Mouse (Mus musculus) MEL (cell line): ENCODE measurements at regions not wholly inside any gene's neighbourhood (a gene's known extent, or its start where the extent isn't known, plus 50 kb on each side); places are given as distances from the start of the nearest gene placed in this dataset.

Source experiments
- DNase-seq: peaks from one replicate; pipeline ENCODE4 v3.0.0; 2011; ENCODE audit warnings: low read depth, low spot score
- H3K27ac ChIP-seq: 2 replicates; pipeline ENCODE4 v1.5.1; 2012; ENCODE audit warnings: low read depth, mild to moderate bottlenecking, control low read depth, low read length, moderate library complexity; ENCODE audit not compliant: control insufficient read depth
- H3K27me3 ChIP-seq, 2 experiments: fragments of 150-350 bp in 1 of 2; sonication (generic) in 1 of 2; 2 replicates each; pipeline ENCODE4 v1.6.1; 2012; ENCODE audit warnings: low read length in 2 of 2, mild to moderate bottlenecking in 2 of 2, improper control_type of control experiment in 1 of 2, moderate library complexity in 1 of 2; ENCODE audit not compliant: insufficient read depth in 2 of 2, control insufficient read depth in 1 of 2
- H3K36me3 ChIP-seq, 2 experiments: 2 replicates each; pipeline ENCODE4 v1.6.1; 2012 to 2014; ENCODE audit warnings: low read length in 2 of 2, improper control_type of control experiment in 1 of 2, inconsistent platforms in 1 of 2, mild to moderate bottlenecking in 1 of 2; ENCODE audit not compliant: insufficient read depth in 2 of 2, control insufficient read depth in 1 of 2
- H3K4me1 ChIP-seq, 2 experiments: fragments of 150-350 bp in 1 of 2; sonication (generic) in 1 of 2; 2 replicates each; pipeline ENCODE4 v1.6.1; 2012; ENCODE audit warnings: low read length in 2 of 2, improper control_type of control experiment in 1 of 2, mild to moderate bottlenecking in 1 of 2; ENCODE audit not compliant: insufficient read depth in 2 of 2, control insufficient read depth in 1 of 2
- H3K4me3 ChIP-seq, 2 experiments: fragments of 150-350 bp in 1 of 2; sonication (generic) in 1 of 2; 2 replicates each; pipeline ENCODE4 v1.5.1; 2012; ENCODE audit warnings: low read depth in 2 of 2, low read length in 2 of 2, mild to moderate bottlenecking in 2 of 2, moderate library complexity in 2 of 2, control low read depth in 1 of 2, improper control_type of control experiment in 1 of 2; ENCODE audit not compliant: control insufficient read depth in 1 of 2, insufficient read depth in 1 of 2
- H3K79me2 ChIP-seq: 2 replicates; pipeline ENCODE4 v1.6.1; 2012; ENCODE audit warnings: mild to moderate bottlenecking, low read length, moderate library complexity; ENCODE audit not compliant: control insufficient read depth, poor library complexity, insufficient read depth
- H3K9ac ChIP-seq: 2 replicates; pipeline ENCODE4 v1.6.1; 2012; ENCODE audit warnings: low read depth, mild to moderate bottlenecking, control low read depth, low read length, moderate library complexity; ENCODE audit not compliant: control insufficient read depth, poor library complexity, severe bottlenecking
- H3K9me3 ChIP-seq: fragments of 150-350 bp; sonication (generic); replicated peaks from 2 replicates; pipeline ENCODE4 v1.6.1; 2012; ENCODE audit warnings: mild to moderate bottlenecking, low read length, improper control_type of control experiment, moderate library complexity; ENCODE audit not compliant: insufficient read depth
- BHLHE40 ChIP-seq: IDR thresholded peaks from 2 replicates; pipeline ENCODE4 v1.6.1; 2012; ENCODE audit warnings: low read depth, mild to moderate bottlenecking, inconsistent platforms, low read length, improper control_type of control experiment, borderline replicate concordance
- CHD1 ChIP-seq: IDR thresholded peaks from 2 replicates; pipeline ENCODE4 v1.6.1; 2012; ENCODE audit warnings: low read depth, mild to moderate bottlenecking, inconsistent platforms, low read length, improper control_type of control experiment
- CTCF ChIP-seq, 3 experiments: IDR thresholded peaks in 2 of 3; conservative IDR thresholded peaks in 1 of 3; 2 replicates each; pipeline ENCODE4 v1.5.1; 2011 to 2012; ENCODE audit warnings: low read length in 3 of 3, low read depth in 2 of 3, mild to moderate bottlenecking in 2 of 3, improper control_type of control experiment in 1 of 3, inconsistent platforms in 1 of 3, mixed read lengths in 1 of 3, moderate library complexity in 1 of 3; ENCODE audit not compliant: control insufficient read depth in 1 of 3, insufficient read depth in 1 of 3, poor library complexity in 1 of 3, severe bottlenecking in 1 of 3
- E2F4 ChIP-seq: IDR thresholded peaks from 2 replicates; pipeline ENCODE4 v1.6.1; 2011; ENCODE audit warnings: low read depth, low read length, improper control_type of control experiment, borderline replicate concordance
- ELF1 ChIP-seq: IDR thresholded peaks from 2 replicates; pipeline ENCODE4 v1.6.1; 2014; ENCODE audit warnings: low read depth, mild to moderate bottlenecking, inconsistent platforms, low read length, improper control_type of control experiment, moderate library complexity
- ETS1 ChIP-seq: IDR thresholded peaks from 2 replicates; pipeline ENCODE4 v1.6.1; 2012; ENCODE audit warnings: low read depth, mild to moderate bottlenecking, inconsistent platforms, low read length, improper control_type of control experiment, moderate library complexity
- MAX ChIP-seq: IDR thresholded peaks from 2 replicates; pipeline ENCODE4 v1.6.1; 2011; ENCODE audit warnings: low read length, improper control_type of control experiment
- MEF2A ChIP-seq: IDR thresholded peaks from 2 replicates; pipeline ENCODE4 v1.6.1; 2014; ENCODE audit warnings: low read depth, mild to moderate bottlenecking, inconsistent platforms, low read length, improper control_type of control experiment; ENCODE audit not compliant: poor library complexity, insufficient replicate concordance, severe bottlenecking; ENCODE audit errors: extremely low read depth
- MYB ChIP-seq: IDR thresholded peaks from 2 replicates; pipeline ENCODE4 v1.6.1; 2011; ENCODE audit warnings: mild to moderate bottlenecking, low read depth, low read length, improper control_type of control experiment
- MYC ChIP-seq: IDR thresholded peaks from 2 replicates; pipeline ENCODE4 v1.6.1; 2011; ENCODE audit warnings: low read depth, mild to moderate bottlenecking, low read length, improper control_type of control experiment, moderate library complexity
- NELFE ChIP-seq: IDR thresholded peaks from 2 replicates; pipeline ENCODE4 v1.6.1; 2011; ENCODE audit warnings: low read depth, low read length, improper control_type of control experiment
- NRF1 ChIP-seq: IDR thresholded peaks from 2 replicates; pipeline ENCODE4 v1.6.1; 2014; ENCODE audit warnings: low read depth, mild to moderate bottlenecking, inconsistent platforms, low read length, improper control_type of control experiment, moderate library complexity; ENCODE audit not compliant: poor library complexity, insufficient read depth, severe bottlenecking
- POLR2AphosphoS2 ChIP-seq: IDR thresholded peaks from 2 replicates; pipeline ENCODE4 v1.6.1; 2011; ENCODE audit warnings: low read length, improper control_type of control experiment
- POLR2AphosphoS5 ChIP-seq: IDR thresholded peaks from 2 replicates; pipeline ENCODE4 v1.6.1; 2012; ENCODE audit warnings: low read depth, borderline replicate concordance, mild to moderate bottlenecking, inconsistent platforms, low read length, moderate library complexity, mixed read lengths
- SIN3A ChIP-seq: IDR thresholded peaks from 2 replicates; pipeline ENCODE4 v1.6.1; 2012; ENCODE audit warnings: low read length, improper control_type of control experiment, inconsistent platforms
- TAL1 ChIP-seq: IDR thresholded peaks from 2 replicates; pipeline ENCODE4 v1.6.1; 2012; ENCODE audit warnings: mild to moderate bottlenecking, inconsistent platforms, low read length, moderate library complexity, mixed read lengths
- TBP ChIP-seq: IDR thresholded peaks from 2 replicates; pipeline ENCODE4 v1.8.0; 2011; ENCODE audit warnings: low read depth, low read length, improper control_type of control experiment
- USF1 ChIP-seq: IDR thresholded peaks from 2 replicates; pipeline ENCODE4 v1.6.1; 2014; ENCODE audit warnings: low read depth, mild to moderate bottlenecking, inconsistent platforms, low read length, improper control_type of control experiment, moderate library complexity
- USF2 ChIP-seq, 2 experiments: IDR thresholded peaks; 2 replicates each; pipeline ENCODE4 v1.6.1; 2011 to 2012; ENCODE audit warnings: improper control_type of control experiment in 2 of 2, low read length in 2 of 2, borderline replicate concordance in 1 of 2, inconsistent platforms in 1 of 2, low read depth in 1 of 2, mild to moderate bottlenecking in 1 of 2; ENCODE audit not compliant: insufficient read depth in 1 of 2
- ZNF384 ChIP-seq: IDR thresholded peaks from 2 replicates; pipeline ENCODE4 v1.6.1; 2012; ENCODE audit warnings: low read depth, mild to moderate bottlenecking, inconsistent platforms, low read length, improper control_type of control experiment

GRCm38 (mm10) chr5:133731871-133732270 lies 367.6 kb upstream of the Castor2 start:
- H3K27ac ChIP-seq = no peak overlapping the region
- H3K79me2 ChIP-seq = no peaks in the 10 kb centered on the region
- H3K9ac ChIP-seq = no peak overlapping the region
- no peak for DNase-seq
- H3K36me3 ChIP-seq = no peaks in the 10 kb centered on the region
- H3K27me3 ChIP-seq = no peaks in the 10 kb centered on the region
- no peaks in the 10 kb centered on the region for H3K4me1 ChIP-seq
- H3K9me3 ChIP-seq = no peaks in the 10 kb centered on the region
- no peak overlapping the region for H3K4me3 ChIP-seq
- TF ChIP-seq USF1 (no peak), CHD1 (no peak), MAX (no peak), NELFE (no peak), ETS1 (no peak), CTCF (IDR thresholded peaks at IDR 0.05 in 2 of 3, conservative IDR thresholded peaks at IDR 0.05 in 1 of 3; ENCODE audit: control insufficient read depth in 1 of 3, insufficient read depth in 1 of 3, low read depth in 2 of 3, low read length in 3 of 3, poor library complexity in 1 of 3, severe bottlenecking in 1 of 3) (no peak)

- DNase-seq = no peak
- TF ChIP-seq USF1 = no peak
- TF ChIP-seq USF2 (IDR thresholded peaks at IDR 0.05; ENCODE audit: borderline replicate concordance in 1 of 2, insufficient read depth in 1 of 2, low read depth in 1 of 2, low read length in 2 of 2) = no peak
- no peak for TF ChIP-seq POLR2AphosphoS2
- no peak for TF ChIP-seq MYC
- TF ChIP-seq ELF1 = no peak
- TF ChIP-seq TAL1 = no peak
- TF ChIP-seq E2F4 = no peak
- no peak for TF ChIP-seq CTCF (IDR thresholded peaks at IDR 0.05 in 2 of 3, conservative IDR thresholded peaks at IDR 0.05 in 1 of 3; ENCODE audit: control insufficient read depth in 1 of 3, insufficient read depth in 1 of 3, low read depth in 2 of 3, low read length in 3 of 3, poor library complexity in 1 of 3, severe bottlenecking in 1 of 3)
- TF ChIP-seq NRF1 = no peak
- no peak for TF ChIP-seq MAX
- no peak for TF ChIP-seq POLR2AphosphoS5
- no peak for TF ChIP-seq SIN3A
- no peak for TF ChIP-seq TBP
- TF ChIP-seq ZNF384 = no peak
- no peak for TF ChIP-seq BHLHE40
- no peak for TF ChIP-seq MEF2A
- TF ChIP-seq MYB = no peak
- TF ChIP-seq, all 39 proteins: peak for 0
- Histone ChIP-seq H3K9me3 (no peaks in the 10 kb centered on the region), H3K27me3 (no peaks in the 10 kb centered on the region), H3K9ac (no peak overlapping the region), H3K4me1 (no peaks in the 10 kb centered on the region), H3K4me3 (no peak overlapping the region), H3K27ac (no peak overlapping the region), H3K36me3 (no peaks in the 10 kb centered on the region), H3K79me2 (no peaks in the 10 kb centered on the region)
Observed at GRCm38 (mm10) chr5:133718187-133719078, 381.1 kb upstream of the Castor2 start.
